Mouse (Mus musculus) embryonic facial prominence, embryonic 14.5 days (tissue): ENCODE measurements at regions not wholly inside any gene's neighbourhood (a gene's known extent, or its start where the extent isn't known, plus 50 kb on each side); places are given as distances from the start of the nearest gene placed in this dataset.
A peak's percentile ranks its signal among the peaks of the same experiment; 100 is the strongest.

Experiments
- ATAC-seq: fragments of 200-750 bp; cut with Nextera tagmentation; 2 replicates; pipeline ENCODE4 v1.8.0; 2017; ENCODE audit warnings: low read depth, moderate number of reproducible peaks, moderate TSS enrichment
- DNase-seq: peaks from one replicate; pipeline ENCODE4 v3.0.0-alpha.2; 2015; ENCODE audit warnings: low spot score
- H3K27ac ChIP-seq: fragments of 300-500 bp; sonication (generic); replicated peaks from 2 replicates; pipeline ENCODE4 v1.5.1; 2014; ENCODE audit warnings: low read depth, mild to moderate bottlenecking, low read length, moderate library complexity
- H3K27me3 ChIP-seq: fragments of 300-500 bp; sonication (generic); replicated peaks from 2 replicates; pipeline ENCODE4 v1.6.1; 2014; ENCODE audit warnings: low read length; ENCODE audit not compliant: control insufficient read depth, insufficient read depth
- H3K36me3 ChIP-seq: fragments of 300-500 bp; sonication (generic); 2 replicates; pipeline ENCODE4 v1.6.1; 2014; ENCODE audit warnings: low read length, mixed read lengths; ENCODE audit not compliant: control insufficient read depth, insufficient read depth
- H3K4me1 ChIP-seq: fragments of 300-500 bp; sonication (generic); 2 replicates; pipeline ENCODE4 v1.6.1; 2014; ENCODE audit warnings: antibody characterized with exemption, low read length; ENCODE audit not compliant: control insufficient read depth, insufficient read depth
- H3K4me2 ChIP-seq: fragments of 300-500 bp; sonication (generic); 2 replicates; pipeline ENCODE4 v1.6.1; 2014; ENCODE audit warnings: low read depth, mild to moderate bottlenecking, low read length, moderate library complexity, mixed read lengths
- H3K4me3 ChIP-seq: fragments of 300-500 bp; sonication (generic); 2 replicates; pipeline ENCODE4 v1.5.1; 2014; ENCODE audit warnings: low read depth, mild to moderate bottlenecking, low read length
- H3K9ac ChIP-seq: fragments of 300-500 bp; sonication (generic); 2 replicates; pipeline ENCODE4 v1.6.1; 2014; ENCODE audit warnings: low read depth, mild to moderate bottlenecking, low read length, moderate library complexity, mixed read lengths
- H3K9me3 ChIP-seq: fragments of 300-500 bp; sonication (generic); 2 replicates; pipeline ENCODE4 v1.6.1; 2016; ENCODE audit warnings: low read length; ENCODE audit not compliant: control insufficient read depth
- WGBS: fragments of 180-500 bp; shearing (Covaris S2); extraction: QIAGEN DNeasy Blood & Tissue Kit; methylation state at CpG from one replicate; pipeline ENCODE4 v1.1.7; 2014; 5-methylcytosine and 5-hydroxymethylcytosine counted together

DNA sequence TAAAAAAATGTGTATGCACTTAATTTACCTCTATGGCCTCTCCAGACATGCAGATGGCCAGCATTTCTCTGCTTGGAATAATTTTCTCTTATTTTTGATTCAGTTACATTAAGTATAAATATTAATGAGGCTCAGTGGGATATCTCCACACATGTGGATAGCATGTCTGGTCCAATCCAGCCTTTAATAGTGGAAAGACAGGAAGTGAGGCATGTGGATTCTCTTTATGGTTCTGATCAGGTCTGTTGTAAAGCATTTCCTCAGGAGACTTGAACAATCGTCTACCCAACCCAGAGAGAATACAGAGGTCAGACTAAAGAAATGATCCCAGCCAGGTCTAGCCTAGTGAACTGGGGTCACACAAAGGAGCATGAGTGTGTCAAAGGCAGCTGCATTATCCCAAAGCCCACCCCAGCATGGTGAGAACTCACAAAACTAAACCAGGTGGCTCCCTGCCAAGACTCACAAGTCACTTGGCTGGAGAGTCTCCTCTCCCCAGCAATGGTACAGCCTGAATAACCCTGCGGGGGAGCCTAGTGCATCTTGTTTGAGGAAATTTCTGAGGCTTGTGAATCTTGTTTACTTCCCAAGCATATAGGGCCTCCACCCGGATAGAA lies 123.3 kb upstream of the Slc22a23 start:
- ATAC-seq (no peak), DNase-seq (peak; percentile 74)
- WGBS = 52% methylated on average over 3 of the region's 3 CpGs
- Histone ChIP-seq H3K4me2 (no peak overlapping the region), H3K9ac (no peak overlapping the region), H3K27me3 (no peaks in the 10 kb centered on the region), H3K4me1 (peaks cover 18% of the 10 kb centered on the region), H3K36me3 (no peaks in the 10 kb centered on the region), H3K9me3 (no peaks in the 10 kb centered on the region), H3K4me3 (no peak overlapping the region), H3K27ac (0 out of 2 replicates have a peak overlapping the region, but pooled peaks have one; percentile 9)

- ATAC-seq (peak; percentile 20; the same call in 1 of the 2 replicates), DNase-seq (no peak)
- Histone ChIP-seq H3K4me1 (peaks cover 21% of the 10 kb centered on the region), H3K9me3 (no peaks in the 10 kb centered on the region), H3K4me2 (no peak overlapping the region), H3K36me3 (no peaks in the 10 kb centered on the region), H3K4me3 (no peak overlapping the region), H3K27me3 (no peaks in the 10 kb centered on the region), H3K27ac (no peak overlapping the region; the same call in 1 of the 2 replicates), H3K9ac (no peak overlapping the region)
Measured at GRCm38 (mm10) chr13:34465862-34466430, 121.0 kb upstream of the Slc22a23 start.

GRCm38 (mm10) chr13:34465456-34465855 lies 120.5 kb upstream of the Slc22a23 start:
- no peak for DNase-seq
- Histone ChIP-seq H3K9me3 (no peaks in the 10 kb centered on the region), H3K4me2 (no peak overlapping the region), H3K4me3 (no peak overlapping the region), H3K27ac (no peak overlapping the region; the same call in 1 of the 2 replicates), H3K4me1 (peaks cover 21% of the 10 kb centered on the region), H3K27me3 (no peaks in the 10 kb centered on the region), H3K36me3 (no peaks in the 10 kb centered on the region), H3K9ac (no peak overlapping the region)
- ATAC-seq = no peak
- 41% methylated on average over 5 of the region's 5 CpGs for WGBS

- H3K9me3 ChIP-seq = no peaks in the 10 kb centered on the region
- H3K27me3 ChIP-seq = no peaks in the 10 kb centered on the region
- H3K9ac ChIP-seq = no peak overlapping the region
- no peak overlapping the region for H3K4me2 ChIP-seq
- H3K27ac ChIP-seq = no peak overlapping the region
- H3K36me3 ChIP-seq = no peaks in the 10 kb centered on the region
- no peak overlapping the region for H3K4me3 ChIP-seq
- 90% methylated on average over 4 of the region's 4 CpGs for WGBS
- ATAC-seq = no peak
- H3K4me1 ChIP-seq = peaks cover 17% of the 10 kb centered on the region
- DNase-seq = no peak
Measured at GRCm38 (mm10) chr13:34464221-34464620, 119.2 kb upstream of the Slc22a23 start.

DNA sequence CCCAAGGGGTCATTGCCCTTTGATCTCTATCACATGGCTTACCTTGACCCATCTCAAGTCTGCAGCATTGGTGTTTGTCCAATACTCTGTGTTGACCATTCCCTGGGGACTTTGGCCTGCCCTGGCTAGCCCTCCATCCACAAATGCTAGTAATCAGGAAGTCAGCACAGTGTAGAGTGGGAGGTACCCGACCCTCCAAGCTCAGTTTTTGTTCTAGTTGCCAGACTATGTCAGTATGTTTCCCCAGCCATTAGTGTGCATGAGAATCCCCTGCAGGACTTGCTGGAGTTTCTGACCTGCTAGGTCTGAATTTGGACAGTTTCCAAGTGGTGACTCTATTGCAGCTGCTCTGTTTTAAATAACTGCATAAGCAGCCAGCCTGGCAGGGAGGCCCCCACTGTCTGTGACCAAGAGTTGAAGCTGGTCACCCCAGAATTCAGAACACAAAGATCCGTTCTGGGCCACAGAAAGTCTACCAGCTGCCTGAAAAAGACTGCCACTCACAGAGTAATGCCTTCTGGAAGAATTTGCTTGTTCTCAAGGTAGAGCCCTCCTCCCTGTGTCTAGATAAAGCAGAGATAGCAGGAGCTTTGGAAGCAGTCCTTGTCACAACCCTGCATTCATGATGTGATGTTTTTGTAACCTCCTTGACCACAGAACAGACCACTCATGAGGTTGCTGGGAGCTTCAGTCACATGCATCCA lies 118.0 kb upstream of the Slc22a23 start:
- H3K4me2 ChIP-seq = no peak overlapping the region
- H3K27ac ChIP-seq = peak overlapping the region; percentile 30
- DNase-seq (peak; percentile 85), ATAC-seq (peak; percentile 85)
- peaks cover 11% of the 10 kb centered on the region; the same call in 1 of the 2 replicates for H3K4me1 ChIP-seq
- no peak overlapping the region for H3K9ac ChIP-seq
- WGBS = 32% methylated on average over 2 of the region's 2 CpGs
- no peaks in the 10 kb centered on the region for H3K27me3 ChIP-seq
- H3K9me3 ChIP-seq = no peaks in the 10 kb centered on the region
- no peak overlapping the region for H3K4me3 ChIP-seq
- H3K36me3 ChIP-seq = no peaks in the 10 kb centered on the region

DNA sequence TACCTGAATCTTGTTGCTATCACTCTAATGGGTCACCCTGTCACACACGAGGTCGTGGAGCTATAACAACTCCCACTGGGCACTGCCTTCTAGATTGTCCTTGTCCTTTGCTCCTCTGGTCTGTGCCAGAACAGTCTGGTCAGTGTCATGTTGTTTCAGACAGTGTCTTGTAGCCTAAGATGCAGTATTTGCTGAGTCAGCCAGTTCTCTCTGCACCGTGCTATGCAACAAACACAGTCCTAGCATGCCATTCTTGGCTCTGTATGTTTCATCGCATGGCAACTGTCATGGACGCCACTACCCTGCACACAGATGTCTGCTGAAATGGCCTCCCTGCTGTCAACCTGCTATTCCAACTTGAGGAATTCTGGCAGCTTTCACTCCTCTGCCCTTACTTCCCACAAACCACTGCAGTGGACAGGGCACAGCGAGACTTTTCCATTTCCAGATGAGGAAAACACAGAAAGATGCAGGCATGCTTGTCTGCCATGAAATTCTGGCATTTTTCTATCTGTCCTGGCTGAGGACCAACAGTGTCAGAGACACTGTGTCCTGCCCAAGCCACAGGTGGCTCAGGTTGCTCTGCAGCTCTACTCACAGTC lies 117.3 kb upstream of the Slc22a23 start:
- DNase-seq (no peak), ATAC-seq (no peak)
- Histone ChIP-seq H3K27ac (no peak overlapping the region), H3K9me3 (no peaks in the 10 kb centered on the region), H3K4me2 (no peak overlapping the region), H3K27me3 (no peaks in the 10 kb centered on the region), H3K4me1 (peaks cover 11% of the 10 kb centered on the region; the same call in 1 of the 2 replicates), H3K9ac (no peak overlapping the region), H3K36me3 (no peaks in the 10 kb centered on the region), H3K4me3 (no peak overlapping the region)
- 84% methylated on average over 6 of the region's 6 CpGs for WGBS

GRCm38 (mm10) chr13:34460969-34461368 lies 116.0 kb upstream of the Slc22a23 start:
- Histone ChIP-seq H3K27ac (no peak overlapping the region), H3K4me2 (no peak overlapping the region), H3K9ac (no peak overlapping the region), H3K4me3 (no peak overlapping the region), H3K9me3 (no peaks in the 10 kb centered on the region), H3K27me3 (no peaks in the 10 kb centered on the region), H3K4me1 (peaks cover 8% of the 10 kb centered on the region; the same call in 1 of the 2 replicates), H3K36me3 (no peaks in the 10 kb centered on the region)
- WGBS = 40% methylated on average over 4 of the region's 4 CpGs
- DNase-seq (no peak), ATAC-seq (no peak)

DNA sequence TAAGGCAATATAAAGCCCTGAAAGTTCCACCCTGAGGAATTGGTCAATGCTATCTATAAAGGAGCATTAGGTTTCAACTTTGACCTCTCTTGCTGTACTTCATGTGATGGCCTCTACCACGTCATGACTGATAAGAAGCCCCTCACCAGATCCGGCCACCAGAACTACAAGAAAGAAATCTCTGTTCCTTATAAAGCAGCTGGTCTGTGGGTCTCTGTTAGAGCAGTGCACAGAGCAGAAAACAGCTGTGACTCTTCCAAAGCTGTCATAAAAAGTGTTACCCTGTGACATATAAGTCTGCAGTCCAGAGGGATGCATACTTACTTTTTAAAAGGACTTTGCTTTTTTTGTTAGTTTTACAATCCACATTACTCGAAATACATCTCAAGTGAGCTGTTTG lies 111.1 kb upstream of the Slc22a23 start:
- Histone ChIP-seq H3K27ac (no peak overlapping the region), H3K27me3 (no peaks in the 10 kb centered on the region), H3K4me3 (no peak overlapping the region), H3K36me3 (no peaks in the 10 kb centered on the region), H3K9ac (no peak overlapping the region), H3K4me1 (no peaks in the 10 kb centered on the region), H3K4me2 (no peak overlapping the region), H3K9me3 (no peaks in the 10 kb centered on the region)
- ATAC-seq (no peak), DNase-seq (no peak)
- 63% methylated on average over 3 of the region's 3 CpGs for WGBS
